ENCODE assay signal across 17 mouse cellular contexts in genomic region chr11:58789532-58789931, GRCm38 (mm10). TPM values are rescaled to one million over a fixed set of nuclear protein-coding genes. Genes with fewer than 3 reads are reported as not detected.
DNase-seq lines count a peak whose midpoint lies in the region; ATAC-seq lines count a peak whose summit lies in the region.
"Had no signal": no experiment of that assay in that cellular context is flagged by ENCODE, and none has a peak within 500 bp of the region (broad histone marks: within the 10 kb centered on the region; RNA-seq: fewer than 3 reads in every experiment).

No protein-coding gene starts in this region.

- intact Hi-C loops in heart, postnatal 36 days (cut with DNase I), result no loop called here

- ATAC-seq in neutrophil, adult 5-6 weeks (ENCODE audit: extremely low read depth, insufficient number of reproducible peaks, low FRiP score, poor library complexity, severe bottlenecking), result peak; percentile 40; the same call in 1 of the 2 replicates

- DNase-seq in lung, postnatal 36 days, result peak; percentile 11
- no peak for DNase-seq in lung, adult 18-20 months
- peak; percentile 35 to 50 for DNase-seq in B cell, adult 2 months
- peak; percentile 63 for DNase-seq in brain, adult 2 months (ENCODE audit: low read depth, low spot score)
- no peak for DNase-seq in thymus, postnatal 14 days
- DNase-seq in heart, postnatal 36 days, result no peak
- DNase-seq: adrenal gland, adult 2 months; cerebellum, adult 2 months; gastrocnemius, postnatal 36 days; heart, postnatal 4 days; kidney, adult 11 months; kidney, postnatal 10 days; layer of hippocampus, adult 9-11 months; lung, adult 2 months had no signal

RNA-seq across cellular contexts. Expression of gene Olfr314, which starts 6.8 kb away (rescaled TPM):
- not detected in 2 replicates for total RNA-seq in neutrophil, adult 5-6 weeks (2017)
- total RNA-seq in heart, postnatal 36 days (2021), result not detected
- total RNA-seq: adrenal gland, adult 2 months; gastrocnemius, postnatal 36 days; heart, postnatal 4 days; left cerebral cortex, postnatal 14 days; megakaryocyte, adult 5-6 weeks had no signal

RNA-seq across cellular contexts. Expression of gene Fam183b, which starts 12.2 kb away (rescaled TPM):
- not detected in 2 replicates for total RNA-seq in neutrophil, adult 5-6 weeks (2017)
- not detected for total RNA-seq in heart, postnatal 36 days (2021)
- total RNA-seq: gastrocnemius, postnatal 36 days; heart, postnatal 4 days; megakaryocyte, adult 5-6 weeks had no signal

RNA-seq across cellular contexts. Expression of gene Olfr315, which starts 16.5 kb away (rescaled TPM):
- not detected in 2 replicates for total RNA-seq in neutrophil, adult 5-6 weeks (2017)
- total RNA-seq in heart, postnatal 36 days (2021), result not detected
- total RNA-seq: adrenal gland, adult 2 months; gastrocnemius, postnatal 36 days; heart, postnatal 4 days; left cerebral cortex, postnatal 14 days; megakaryocyte, adult 5-6 weeks had no signal

RNA-seq across cellular contexts. Expression of gene Olfr313, which starts 25.3 kb away (rescaled TPM):
- not detected in 2 replicates for total RNA-seq in neutrophil, adult 5-6 weeks (2017)
- not detected for total RNA-seq in heart, postnatal 36 days (2021)
- total RNA-seq: adrenal gland, adult 2 months; gastrocnemius, postnatal 36 days; heart, postnatal 4 days; left cerebral cortex, postnatal 14 days; megakaryocyte, adult 5-6 weeks had no signal

RNA-seq across cellular contexts. Expression of gene Olfr316, which starts 37.0 kb away (rescaled TPM):
- total RNA-seq in neutrophil, adult 5-6 weeks (2017), result not detected in 2 replicates
- total RNA-seq in heart, postnatal 36 days (2021), result not detected
- total RNA-seq: adrenal gland, adult 2 months; gastrocnemius, postnatal 36 days; heart, postnatal 4 days; megakaryocyte, adult 5-6 weeks had no signal

Comparison
In these comparisons a context has a peak if more than half of its experiments do, and no peak if none do; other contexts are left out.
1. DNase-seq: peak in lung, postnatal 36 days (single experiment), B cell, adult 2 months (2 of 2) and brain, adult 2 months (single experiment); none in lung, adult 18-20 months (0 of 2), thymus, postnatal 14 days (single experiment) and heart, postnatal 36 days (0 of 2).